Mouse (Mus musculus) urinary bladder, postnatal 4 days (tissue): ENCODE results near the gene Sec23ip.
"Not testable (repeated sequence)": the region's sequence is repeated elsewhere in the genome, so short reads cannot be mapped to it uniquely, and the experiment has no call there.

Experiments used
- DNase-seq, 2 experiments: peaks; one replicate each; pipeline ENCODE4 v3.0.0; 2021 to 2022; ENCODE audit warnings: low spot score in 2 of 2

Sec23ip gene

GRCm38 (mm10) chr7:128744684-128745485, at the start of gene Sec23ip:
Gene Sec23ip (plus strand): TSS chr7:128744943.
- peak; percentile 96 to 98 for DNase-seq

- DNase-seq = not testable (repeated sequence)
Measured at GRCm38 (mm10) chr7:128699959-128700358, 44.8 kb upstream of the Sec23ip start.

GRCm38 (mm10) chr7:128705735-128706134, 39.0 kb upstream of the Sec23ip start:
- peak in 1 of 2 experiments; percentile 44 for DNase-seq

GRCm38 (mm10) chr7:128717991-128718390, 26.8 kb upstream of the Sec23ip start:
- DNase-seq = no peak

GRCm38 (mm10) chr7:128724761-128725160, 20.0 kb upstream of the Sec23ip start:
- DNase-seq = peak in 1 of 2 experiments; percentile 43

GRCm38 (mm10) chr7:128725189-128725588, 19.6 kb upstream of the Sec23ip start:
- DNase-seq = no peak

GRCm38 (mm10) chr7:128726999-128727398, 17.7 kb upstream of the Sec23ip start:
- DNase-seq = no peak

- no peak for DNase-seq
Measured at GRCm38 (mm10) chr7:128727701-128728100, 17.0 kb upstream of the Sec23ip start.

- no peak for DNase-seq
Measured at GRCm38 (mm10) chr7:128728738-128729137, 16.0 kb upstream of the Sec23ip start.

- no peak for DNase-seq
Measured at GRCm38 (mm10) chr7:128731585-128731984, 13.2 kb upstream of the Sec23ip start.

- DNase-seq = no peak
Measured at GRCm38 (mm10) chr7:128738041-128738440, 6.7 kb upstream of the Sec23ip start.

- DNase-seq = no peak
Measured at GRCm38 (mm10) chr7:128739116-128739461, 5.7 kb upstream of the Sec23ip start.

- peak; percentile 39 to 62 for DNase-seq
Measured at GRCm38 (mm10) chr7:128739462-128740277, 5.1 kb upstream of the Sec23ip start.

- peak; percentile 94 to 98 for DNase-seq
Measured at GRCm38 (mm10) chr7:128740334-128740733, 4.4 kb upstream of the Sec23ip start, which contains the start of gene Mcmbp. Gene Mcmbp (minus strand): TSS chr7:128740495.

- no peak for DNase-seq
Measured at GRCm38 (mm10) chr7:128743898-128744297, 845 bp upstream of the Sec23ip start.

- DNase-seq = no peak
Measured at GRCm38 (mm10) chr7:128746151-128746550, 1.4 kb downstream of the Sec23ip start.

- peak; percentile 62 to 63 for DNase-seq
Measured at GRCm38 (mm10) chr7:128748758-128749157, 4.0 kb downstream of the Sec23ip start.

- DNase-seq = no peak
Measured at GRCm38 (mm10) chr7:128750296-128750695, 5.6 kb downstream of the Sec23ip start.

- no peak for DNase-seq
Measured at GRCm38 (mm10) chr7:128752012-128752411, 7.3 kb downstream of the Sec23ip start.

GRCm38 (mm10) chr7:128755396-128755795, 10.7 kb downstream of the Sec23ip start:
- no peak for DNase-seq

- DNase-seq = no peak
Measured at GRCm38 (mm10) chr7:128758948-128759347, 14.2 kb downstream of the Sec23ip start.

- no peak for DNase-seq
Measured at GRCm38 (mm10) chr7:128766696-128767095, 22.0 kb downstream of the Sec23ip start.

- no peak for DNase-seq
Measured at GRCm38 (mm10) chr7:128777201-128777600, 32.5 kb downstream of the Sec23ip start.
